Mouse (Mus musculus): Measurements from ENCODE around the gene Dnmt3a. TPM values are rescaled to one million over a fixed set of nuclear protein-coding genes. Genes with fewer than 3 reads are reported as not detected.

Gene Dnmt3a
- polyA plus RNA-seq, 1 experiment from 2014 or later, result 83.1 TPM

DNA sequence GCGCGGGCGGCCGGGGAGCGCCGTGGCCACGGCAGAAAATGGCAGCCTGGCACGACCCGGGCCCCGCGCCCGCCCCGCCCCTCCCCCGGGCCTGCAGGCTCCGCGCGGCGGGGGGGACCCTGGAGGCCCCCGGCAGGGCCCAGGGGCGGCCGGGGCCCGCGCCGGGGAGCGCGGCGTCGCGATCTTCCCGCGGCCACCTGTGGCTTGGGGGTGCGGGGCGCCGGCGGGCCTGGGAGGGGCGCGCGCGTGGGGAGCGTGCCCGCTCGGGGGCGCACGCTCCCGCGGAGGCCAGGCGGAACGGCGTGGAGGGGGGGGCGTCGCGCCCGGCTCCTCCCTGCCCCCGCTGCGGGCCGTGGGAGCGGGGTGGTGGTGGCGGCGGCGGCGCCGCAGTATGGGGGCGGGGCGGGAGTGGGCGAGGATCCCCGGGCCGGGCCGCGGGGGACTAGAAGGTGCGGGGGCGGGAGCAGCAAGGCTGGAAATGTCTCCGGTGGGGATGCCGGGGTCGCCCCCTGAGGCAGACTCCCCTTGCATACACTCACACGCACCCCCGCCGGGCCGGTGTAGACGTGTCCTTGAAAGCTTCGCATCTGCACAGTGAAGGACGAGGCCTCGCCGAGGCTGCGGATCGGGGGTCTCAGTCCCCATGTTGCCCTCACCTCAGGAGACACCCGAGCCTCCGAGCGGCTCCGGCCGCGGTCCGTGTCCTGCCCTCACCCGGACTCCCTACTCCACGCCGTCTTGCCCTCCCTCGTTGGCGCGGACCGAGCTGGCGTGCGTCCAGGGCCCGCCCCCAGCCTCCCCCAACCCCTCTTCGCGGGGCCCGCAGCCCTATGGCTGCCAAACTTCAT, 2.0 kb downstream of the Dnmt3a start:
- H3K4me1 ChIP-seq (ENCODE audit: control insufficient read depth, insufficient read depth, low read length), result peaks cover 48% of the 10 kb centered on the region
- H3K4me3 ChIP-seq (ENCODE audit: low read depth, low read length), result peak overlapping the region; percentile 81
- under 1% methylated on average over 60 of the region's 105 CpGs for WGBS
- no peaks in the 10 kb centered on the region for H3K36me3 ChIP-seq (ENCODE audit: control insufficient read depth, insufficient read depth, low read length)
- H3K27ac ChIP-seq (ENCODE audit: low read length), result peak overlapping the region; percentile 97
- ATAC-seq (ENCODE audit: insufficient number of reproducible peaks, insufficient read depth, low FRiP score, low read depth), result peak; percentile 46
- peak overlapping the region; percentile 93 for H3K9ac ChIP-seq (replicated peaks; ENCODE audit: low read depth, low read length)
- peak overlapping the region; percentile 84 for H3K4me2 ChIP-seq (replicated peaks; ENCODE audit: low read depth, low read length)
- H3K9me3 ChIP-seq (ENCODE audit: control insufficient read depth, low read depth, low read length), result no peaks in the 10 kb centered on the region
- no peaks in the 10 kb centered on the region for H3K27me3 ChIP-seq (ENCODE audit: control insufficient read depth, insufficient read depth, low read length)

DNA sequence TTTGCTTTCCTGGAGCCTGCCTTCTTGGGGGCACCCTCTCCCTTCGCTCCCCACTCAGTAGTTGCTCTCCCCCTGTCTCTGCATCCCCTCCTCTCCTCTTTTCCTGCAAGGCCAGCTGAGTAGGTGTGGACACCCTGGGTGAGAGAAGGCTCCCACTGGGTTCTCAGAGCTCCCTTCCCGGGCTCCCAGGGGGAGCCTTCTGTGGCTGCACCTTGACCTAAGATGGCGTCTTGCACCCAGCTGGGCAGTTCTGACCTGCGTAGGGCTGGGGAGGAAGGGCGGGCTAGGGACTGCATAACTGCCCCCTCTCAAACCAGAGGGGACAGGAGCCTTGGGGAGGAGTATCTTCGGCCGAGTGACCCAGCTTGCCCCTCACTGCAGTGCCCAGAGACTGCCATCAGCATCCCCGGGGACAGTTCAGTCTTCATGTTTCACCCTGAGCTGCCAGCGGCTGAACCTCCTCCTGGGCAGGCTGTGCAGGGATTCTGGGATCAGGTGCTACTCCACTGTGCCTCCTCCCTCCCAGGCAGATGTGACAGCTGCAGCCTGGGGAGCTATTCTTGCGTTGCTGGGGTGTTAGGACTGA, 2.7 kb downstream of the Dnmt3a start:
- WGBS, result 6% methylated on average over 10 of the region's 10 CpGs
- Histone ChIP-seq H3K4me2 (replicated peaks; ENCODE audit: low read depth, low read length) (peak overlapping the region; percentile 84), H3K27ac (ENCODE audit: low read length) (peak overlapping the region; percentile 97), H3K27me3 (ENCODE audit: control insufficient read depth, insufficient read depth, low read length) (no peaks in the 10 kb centered on the region), H3K9me3 (ENCODE audit: control insufficient read depth, low read depth, low read length) (no peaks in the 10 kb centered on the region), H3K9ac (replicated peaks; ENCODE audit: low read depth, low read length) (peak overlapping the region; percentile 93), H3K4me3 (ENCODE audit: low read depth, low read length) (peak overlapping the region; percentile 81), H3K36me3 (ENCODE audit: control insufficient read depth, insufficient read depth, low read length) (no peaks in the 10 kb centered on the region), H3K4me1 (ENCODE audit: control insufficient read depth, insufficient read depth, low read length) (peaks cover 48% of the 10 kb centered on the region)
- ATAC-seq (ENCODE audit: insufficient number of reproducible peaks, insufficient read depth, low FRiP score, low read depth), result no peak; the same call in 1 of the 2 replicates

DNA sequence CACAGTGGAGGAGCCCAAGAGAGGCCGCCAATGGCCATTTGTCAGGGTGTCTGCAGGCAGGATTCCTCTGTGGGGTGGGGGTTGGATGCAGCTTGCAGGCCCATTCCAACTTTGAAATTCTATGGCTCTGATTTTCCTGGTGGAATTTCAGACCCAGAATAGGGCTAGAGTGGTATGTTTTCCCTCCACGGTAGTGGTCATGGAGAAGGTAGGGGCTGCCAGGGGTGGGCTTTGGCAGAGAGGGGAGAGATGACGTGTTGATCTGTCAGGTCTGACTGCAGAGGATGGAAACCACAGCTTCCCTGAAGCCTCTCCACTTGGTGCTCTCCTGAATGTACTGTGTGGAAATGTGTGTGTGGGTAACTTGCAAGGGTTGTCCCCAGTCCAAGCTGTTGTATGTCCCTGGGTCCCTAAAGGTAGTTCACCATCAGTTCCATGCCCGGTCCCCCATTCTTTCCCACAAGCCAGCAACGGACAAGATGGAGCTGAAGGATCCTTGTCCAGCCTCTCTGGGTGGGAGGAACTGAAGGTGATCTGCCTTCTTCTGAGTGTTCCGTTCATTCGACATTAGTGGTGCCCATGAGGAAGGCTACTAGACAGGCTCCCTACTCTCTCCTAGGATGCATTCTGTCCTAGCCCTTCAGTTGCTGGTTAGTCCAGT, 3.8 kb downstream of the Dnmt3a start:
- 56% methylated on average over 7 of the region's 7 CpGs for WGBS
- no peaks in the 10 kb centered on the region for H3K27me3 ChIP-seq (ENCODE audit: control insufficient read depth, insufficient read depth, low read length)
- peaks cover 48% of the 10 kb centered on the region for H3K4me1 ChIP-seq (ENCODE audit: control insufficient read depth, insufficient read depth, low read length)
- H3K36me3 ChIP-seq (ENCODE audit: control insufficient read depth, insufficient read depth, low read length), result peaks cover 8% of the 10 kb centered on the region; the same call in 1 of the 2 replicates
- H3K27ac ChIP-seq (ENCODE audit: low read length), result peak overlapping the region; percentile 44; the same call in 1 of the 2 replicates
- ATAC-seq (ENCODE audit: insufficient number of reproducible peaks, insufficient read depth, low FRiP score, low read depth), result no peak
- no peak overlapping the region for H3K9ac ChIP-seq (replicated peaks; ENCODE audit: low read depth, low read length)
- H3K4me3 ChIP-seq (ENCODE audit: low read depth, low read length), result peak overlapping the region; percentile 5; the same call in 1 of the 2 replicates
- no peaks in the 10 kb centered on the region for H3K9me3 ChIP-seq (ENCODE audit: control insufficient read depth, low read depth, low read length)
- peak overlapping the region; percentile 84 for H3K4me2 ChIP-seq (replicated peaks; ENCODE audit: low read depth, low read length)

DNA sequence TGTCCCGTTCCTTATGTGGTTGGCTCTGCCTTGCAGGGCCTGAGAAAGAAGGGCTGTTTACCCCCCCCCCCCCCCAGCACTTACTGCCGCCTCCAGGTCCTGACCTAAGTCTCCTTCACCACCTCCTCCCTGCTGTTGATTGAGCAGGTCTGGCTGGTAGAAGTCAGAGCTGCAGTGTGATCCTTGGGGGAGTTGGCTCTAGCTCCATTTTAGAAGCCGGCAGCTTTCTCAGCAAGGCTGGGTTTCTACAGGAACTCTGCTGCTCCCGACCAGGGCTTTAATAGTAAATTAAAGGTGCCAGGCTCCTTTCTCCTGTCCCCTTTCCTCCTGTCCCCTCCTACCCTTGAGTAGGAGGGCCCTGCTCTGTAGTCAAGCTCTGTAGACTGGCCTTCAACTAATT, 4.6 kb downstream of the Dnmt3a start:
- Histone ChIP-seq H3K4me2 (replicated peaks; ENCODE audit: low read depth, low read length) (peak overlapping the region; percentile 84), H3K4me3 (ENCODE audit: low read depth, low read length) (no peak overlapping the region), H3K27ac (ENCODE audit: low read length) (peak overlapping the region; percentile 76; the same call in 1 of the 2 replicates), H3K4me1 (ENCODE audit: control insufficient read depth, insufficient read depth, low read length) (peaks cover 48% of the 10 kb centered on the region), H3K27me3 (ENCODE audit: control insufficient read depth, insufficient read depth, low read length) (no peaks in the 10 kb centered on the region), H3K9ac (replicated peaks; ENCODE audit: low read depth, low read length) (no peak overlapping the region), H3K36me3 (ENCODE audit: control insufficient read depth, insufficient read depth, low read length) (peaks cover 8% of the 10 kb centered on the region; the same call in 1 of the 2 replicates), H3K9me3 (ENCODE audit: control insufficient read depth, low read depth, low read length) (no peaks in the 10 kb centered on the region)
- WGBS, result 19% methylated on average over 4 of the region's 4 CpGs
- no peak for ATAC-seq (ENCODE audit: insufficient number of reproducible peaks, insufficient read depth, low FRiP score, low read depth)

DNA sequence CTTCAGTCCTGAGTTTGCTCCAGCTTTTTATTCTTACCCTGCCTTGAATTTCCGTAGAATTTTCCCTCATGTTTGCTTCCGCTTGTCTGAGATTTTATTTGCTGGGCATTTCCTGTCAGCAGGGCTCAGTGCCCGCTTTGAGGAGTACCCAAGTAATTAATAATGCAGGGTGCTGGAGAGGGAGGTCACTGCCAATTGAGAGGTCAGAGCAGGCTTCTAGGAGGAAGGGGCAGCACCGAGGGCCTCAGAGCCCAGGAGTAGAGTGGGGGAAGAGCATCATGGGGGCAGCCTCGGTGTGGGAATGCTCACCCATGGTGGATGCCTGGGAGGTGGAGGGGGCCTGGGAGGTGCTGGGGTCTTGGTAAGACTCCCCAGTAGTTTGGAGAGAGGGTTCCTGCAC, 5.8 kb downstream of the Dnmt3a start:
- peaks cover 45% of the 10 kb centered on the region for H3K4me1 ChIP-seq (ENCODE audit: control insufficient read depth, insufficient read depth, low read length)
- no peaks in the 10 kb centered on the region for H3K27me3 ChIP-seq (ENCODE audit: control insufficient read depth, insufficient read depth, low read length)
- H3K4me2 ChIP-seq (replicated peaks; ENCODE audit: low read depth, low read length), result peak overlapping the region; percentile 84
- no peak overlapping the region for H3K4me3 ChIP-seq (ENCODE audit: low read depth, low read length)
- H3K27ac ChIP-seq (ENCODE audit: low read length), result peak overlapping the region; percentile 76; the same call in 1 of the 2 replicates
- ATAC-seq (ENCODE audit: insufficient number of reproducible peaks, insufficient read depth, low FRiP score, low read depth), result no peak
- peaks cover 8% of the 10 kb centered on the region; the same call in 1 of the 2 replicates for H3K36me3 ChIP-seq (ENCODE audit: control insufficient read depth, insufficient read depth, low read length)
- H3K9ac ChIP-seq (replicated peaks; ENCODE audit: low read depth, low read length), result no peak overlapping the region
- H3K9me3 ChIP-seq (ENCODE audit: control insufficient read depth, low read depth, low read length), result no peaks in the 10 kb centered on the region
- 14% methylated on average over 5 of the region's 5 CpGs for WGBS

DNA sequence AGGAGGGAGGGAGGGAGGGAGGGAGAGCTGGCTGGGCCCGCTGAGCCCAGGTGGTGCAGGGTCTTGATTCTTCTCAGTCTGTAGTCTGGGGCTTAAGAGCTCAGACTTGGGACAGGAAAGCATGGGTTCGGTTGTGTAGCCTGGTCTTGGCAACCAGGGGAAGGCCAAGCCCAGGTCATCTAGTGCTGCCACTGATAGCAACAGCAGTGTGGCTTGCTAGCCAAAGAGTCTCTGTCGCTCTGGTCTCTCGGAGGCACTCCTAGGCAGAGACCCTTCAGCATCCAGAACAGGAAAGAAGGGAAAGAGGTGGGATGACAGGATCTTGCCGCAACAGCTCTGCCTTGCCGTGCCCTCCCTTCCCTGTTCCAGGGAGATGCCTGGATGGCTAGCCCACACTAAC, 6.4 kb downstream of the Dnmt3a start:
- H3K4me2 ChIP-seq (replicated peaks; ENCODE audit: low read depth, low read length), result no peak overlapping the region
- H3K9ac ChIP-seq (replicated peaks; ENCODE audit: low read depth, low read length), result no peak overlapping the region
- ATAC-seq (ENCODE audit: insufficient number of reproducible peaks, insufficient read depth, low FRiP score, low read depth), result no peak
- no peak overlapping the region for H3K27ac ChIP-seq (ENCODE audit: low read length)
- no peaks in the 10 kb centered on the region for H3K27me3 ChIP-seq (ENCODE audit: control insufficient read depth, insufficient read depth, low read length)
- 48% methylated on average over 6 of the region's 6 CpGs for WGBS
- no peaks in the 10 kb centered on the region for H3K9me3 ChIP-seq (ENCODE audit: control insufficient read depth, low read depth, low read length)
- no peak overlapping the region for H3K4me3 ChIP-seq (ENCODE audit: low read depth, low read length)
- peaks cover 8% of the 10 kb centered on the region; the same call in 1 of the 2 replicates for H3K36me3 ChIP-seq (ENCODE audit: control insufficient read depth, insufficient read depth, low read length)
- H3K4me1 ChIP-seq (ENCODE audit: control insufficient read depth, insufficient read depth, low read length), result peaks cover 51% of the 10 kb centered on the region

DNA sequence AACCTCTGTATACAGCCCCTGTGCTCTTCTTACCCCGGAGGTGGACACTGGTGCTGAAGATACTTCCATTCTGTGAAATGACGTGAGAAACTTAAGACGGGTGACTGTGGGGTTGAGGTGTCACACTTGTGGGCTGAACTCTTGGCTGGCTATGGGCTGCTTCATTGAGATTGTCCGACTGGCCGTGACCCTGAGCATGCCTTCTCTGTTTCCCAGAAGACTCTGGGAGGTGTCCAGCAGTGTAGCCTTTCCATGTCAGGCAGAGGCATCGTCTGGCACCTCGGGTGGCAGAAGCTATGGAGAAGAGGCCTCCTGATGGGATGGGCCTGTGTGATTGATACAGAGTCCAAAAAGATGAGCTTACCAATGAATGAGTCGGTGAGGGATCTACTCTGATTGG, 7.3 kb downstream of the Dnmt3a start:
- Histone ChIP-seq H3K4me3 (ENCODE audit: low read depth, low read length) (no peak overlapping the region), H3K4me1 (ENCODE audit: control insufficient read depth, insufficient read depth, low read length) (peaks cover 59% of the 10 kb centered on the region), H3K9ac (replicated peaks; ENCODE audit: low read depth, low read length) (no peak overlapping the region), H3K27ac (ENCODE audit: low read length) (no peak overlapping the region), H3K4me2 (replicated peaks; ENCODE audit: low read depth, low read length) (no peak overlapping the region), H3K27me3 (ENCODE audit: control insufficient read depth, insufficient read depth, low read length) (no peaks in the 10 kb centered on the region), H3K9me3 (ENCODE audit: control insufficient read depth, low read depth, low read length) (no peaks in the 10 kb centered on the region), H3K36me3 (ENCODE audit: control insufficient read depth, insufficient read depth, low read length) (peaks cover 8% of the 10 kb centered on the region; the same call in 1 of the 2 replicates)
- no peak for ATAC-seq (ENCODE audit: insufficient number of reproducible peaks, insufficient read depth, low FRiP score, low read depth)
- WGBS, result 87% methylated on average over 8 of the region's 8 CpGs

DNA sequence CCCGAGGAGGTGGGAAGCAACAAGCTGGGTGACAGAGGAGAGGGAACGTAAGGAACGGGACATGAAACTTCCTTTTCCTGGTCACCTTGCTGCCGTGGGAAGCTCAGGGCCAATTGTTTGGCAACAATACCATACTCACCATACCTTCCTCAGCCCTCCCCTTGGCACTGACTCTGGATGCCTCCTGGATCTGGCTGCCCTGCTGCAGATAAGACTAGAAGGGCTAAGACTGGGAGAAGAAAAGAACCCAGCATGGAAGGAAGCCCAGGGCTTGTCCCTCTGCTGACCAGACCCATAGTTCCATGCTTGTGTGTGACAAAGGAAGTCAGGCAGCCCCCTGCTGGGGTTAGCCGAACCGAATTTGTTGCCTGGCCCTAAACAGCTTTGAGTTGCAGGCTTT, 9.6 kb downstream of the Dnmt3a start:
- H3K9me3 ChIP-seq (ENCODE audit: control insufficient read depth, low read depth, low read length), result no peaks in the 10 kb centered on the region
- no peak overlapping the region for H3K9ac ChIP-seq (replicated peaks; ENCODE audit: low read depth, low read length)
- H3K4me3 ChIP-seq (ENCODE audit: low read depth, low read length), result no peak overlapping the region
- no peaks in the 10 kb centered on the region for H3K27me3 ChIP-seq (ENCODE audit: control insufficient read depth, insufficient read depth, low read length)
- no peak overlapping the region for H3K4me2 ChIP-seq (replicated peaks; ENCODE audit: low read depth, low read length)
- H3K4me1 ChIP-seq (ENCODE audit: control insufficient read depth, insufficient read depth, low read length), result peaks cover 52% of the 10 kb centered on the region
- no peak overlapping the region for H3K27ac ChIP-seq (ENCODE audit: low read length)
- 47% methylated on average over 6 of the region's 6 CpGs for WGBS
- no peak for ATAC-seq (ENCODE audit: insufficient number of reproducible peaks, insufficient read depth, low FRiP score, low read depth)
- H3K36me3 ChIP-seq (ENCODE audit: control insufficient read depth, insufficient read depth, low read length), result peaks cover 8% of the 10 kb centered on the region; the same call in 1 of the 2 replicates

Data from stomach, embryonic 14.5 days (tissue).